Mouse (Mus musculus): Measurements from ENCODE around the gene Eps8l2. TPM values are rescaled to one million over a fixed set of nuclear protein-coding genes. Genes with fewer than 3 reads are reported as not detected.
"Not testable (repeated sequence)": the region's sequence is repeated elsewhere in the genome, so short reads cannot be mapped to it uniquely, and the experiment has no call there.

Eps8l2 gene
- total RNA-seq, 2 experiments from 2014 or later: 2.7 to 3.0 TPM

DNA sequence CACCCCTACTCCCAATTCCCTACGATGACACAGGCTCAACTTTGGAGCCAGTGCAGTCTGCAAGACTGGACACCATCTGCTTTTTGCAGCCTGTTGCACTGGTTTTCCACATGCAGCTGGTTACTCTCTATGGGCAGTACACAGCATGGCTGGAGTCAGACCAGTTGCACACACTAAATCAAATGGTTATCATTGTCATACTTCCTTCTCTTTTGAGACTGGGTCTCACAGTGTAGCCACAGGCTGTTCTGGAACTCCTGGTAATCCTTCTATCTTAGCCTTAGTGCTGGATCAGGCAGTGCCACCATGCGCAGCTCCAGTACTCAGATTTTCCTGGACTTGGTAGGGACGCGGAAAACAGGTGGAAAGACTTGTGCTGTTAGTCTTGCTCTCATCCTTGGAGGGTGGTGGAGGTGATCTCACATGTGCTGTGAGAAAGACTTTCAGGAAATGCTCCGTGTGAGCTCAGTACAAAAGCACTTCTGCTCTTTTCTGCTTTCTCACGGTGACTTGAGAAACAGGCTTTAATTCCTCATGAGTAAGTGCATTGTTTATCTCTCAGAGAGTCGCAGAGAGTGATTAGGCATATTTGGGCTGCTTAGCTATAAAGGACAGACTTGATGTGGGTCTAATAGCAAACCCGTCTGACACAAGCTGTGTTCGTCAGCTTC lies 54.0 kb downstream of the Eps8l2 start:
- intact Hi-C loops (cut with DNase I): no loop called here
- DNase-seq: no peak

DNA sequence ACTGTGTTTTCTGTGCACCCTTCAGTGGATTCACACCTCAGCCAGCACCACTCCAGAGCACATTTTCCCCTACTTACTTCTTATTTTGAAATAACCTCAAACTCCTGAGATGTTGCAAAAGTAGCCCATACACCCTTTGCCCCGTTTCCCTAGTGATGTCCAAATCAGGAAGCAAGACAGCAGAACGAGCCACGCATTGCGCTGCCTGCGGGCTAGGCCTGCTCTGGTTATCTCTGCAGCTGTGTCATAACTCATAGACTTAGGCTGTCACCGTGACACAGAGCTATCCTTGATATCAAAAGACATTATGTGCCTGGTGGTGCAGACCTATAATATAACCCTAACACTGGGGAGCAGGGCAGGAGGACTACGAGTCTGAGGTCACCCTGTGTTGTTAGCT lies 55.5 kb downstream of the Eps8l2 start:
- no peak for DNase-seq
- intact Hi-C loops (cut with DNase I): no loop called here

DNA sequence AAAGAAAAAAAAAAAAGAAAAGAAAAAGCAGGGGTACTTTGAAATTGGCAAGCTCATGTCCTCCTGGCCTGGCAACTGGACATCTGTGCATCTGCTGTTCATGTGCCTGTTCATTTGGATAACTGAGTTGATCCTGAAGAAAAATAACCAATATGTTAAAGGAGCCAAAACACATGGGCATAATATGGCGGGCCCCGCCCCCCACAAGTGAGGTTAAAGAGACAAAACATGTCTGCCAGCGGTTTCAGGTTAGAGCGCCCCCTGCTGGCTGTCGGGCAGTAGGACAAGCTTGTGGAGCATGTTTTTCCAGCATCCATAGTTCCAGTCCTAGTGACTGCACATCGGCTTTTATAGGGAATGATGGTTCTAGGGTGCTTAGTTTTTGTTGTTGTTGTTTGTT lies 56.1 kb downstream of the Eps8l2 start:
- DNase-seq: peak; percentile 68 to 78
- intact Hi-C loops (cut with DNase I): no loop called here

DNA sequence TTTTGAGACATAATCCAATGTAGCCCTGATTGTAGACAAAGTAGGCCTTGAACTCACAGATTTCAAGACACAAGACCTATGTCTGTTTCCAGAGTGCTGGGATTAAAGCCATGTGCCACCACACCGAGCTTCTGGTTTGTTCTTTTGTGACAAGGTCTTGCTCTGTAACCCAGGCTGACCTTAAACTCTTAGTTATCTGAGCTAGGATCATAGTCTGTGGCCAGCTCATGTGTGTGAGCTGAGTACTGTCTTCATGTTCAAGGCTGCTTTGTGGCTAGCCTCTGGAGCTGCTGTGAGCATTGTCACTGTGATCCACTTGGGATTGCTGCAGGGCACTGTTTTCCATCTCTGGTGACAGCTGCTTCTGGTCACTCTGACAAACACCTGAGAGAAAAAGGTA lies 56.7 kb downstream of the Eps8l2 start:
- intact Hi-C loops (cut with DNase I): no loop called here
- no peak for DNase-seq

DNA sequence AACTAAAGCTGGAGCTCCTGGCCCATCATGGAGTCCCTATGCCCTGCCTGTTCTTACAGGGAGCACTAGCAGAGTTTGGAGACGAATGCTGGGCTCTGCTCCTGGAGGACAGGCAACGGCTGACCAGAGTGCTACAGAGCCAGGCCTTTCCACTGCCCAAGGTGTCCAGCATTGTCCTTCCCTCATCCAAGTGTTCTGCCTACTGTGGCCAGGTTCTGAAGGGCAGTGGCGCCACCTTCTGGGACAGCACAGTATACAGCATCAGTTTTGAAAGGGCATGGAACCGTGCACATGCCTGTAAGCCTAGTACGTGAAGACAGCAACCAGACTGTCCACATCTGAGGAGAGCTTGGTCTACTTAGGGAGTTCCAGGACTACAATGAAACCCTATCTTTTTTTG lies 64.6 kb downstream of the Eps8l2 start:
- intact Hi-C loops (cut with DNase I): no loop called here
- peak; percentile 62 to 73 for DNase-seq

DNA sequence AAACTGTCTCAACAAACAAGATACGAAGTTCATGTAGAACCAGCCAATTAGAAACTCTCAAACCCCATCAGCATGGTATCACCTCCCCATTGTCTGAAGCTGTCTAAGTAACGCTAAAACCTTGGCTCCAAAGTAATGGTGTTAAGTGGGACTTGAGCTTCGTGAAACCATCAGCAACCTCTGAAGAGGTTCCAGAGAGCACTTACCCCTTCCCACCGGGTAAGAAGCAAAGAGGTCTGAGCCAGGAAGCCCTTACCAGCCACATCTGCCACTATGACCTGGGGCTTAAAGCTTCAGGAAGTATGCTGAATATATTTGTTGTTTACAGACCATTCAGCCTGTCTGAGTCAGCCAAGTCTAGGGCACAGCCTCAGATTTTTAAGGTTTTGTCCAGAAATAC lies 66.8 kb downstream of the Eps8l2 start:
- no peak for DNase-seq
- intact Hi-C loops (cut with DNase I): no loop called here

DNA sequence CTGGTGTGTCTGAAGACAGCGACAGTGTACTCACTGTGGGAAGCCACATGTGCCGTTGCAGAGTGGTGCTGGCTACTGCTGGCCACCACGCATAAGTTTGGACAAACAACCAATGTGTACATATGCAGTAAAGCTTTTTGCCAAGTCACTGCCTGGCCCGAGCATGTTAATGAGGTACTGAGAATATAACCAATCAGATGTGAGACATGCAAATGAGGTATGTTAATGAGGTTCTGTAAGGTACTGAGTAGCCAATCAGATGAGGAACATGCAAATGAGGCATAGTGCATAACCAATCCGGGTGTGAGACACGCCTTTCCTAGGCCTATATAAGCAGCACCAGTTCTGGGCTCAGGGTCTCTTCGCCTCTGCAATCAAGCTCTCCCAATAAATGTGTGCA lies 69.0 kb downstream of the Eps8l2 start:
- DNase-seq: not testable (repeated sequence)
- intact Hi-C loops (cut with DNase I): loop anchor here (2.0 kb wide), 1 partner anchor 117 kb away; no protein-coding TSS in a partner anchor

DNA sequence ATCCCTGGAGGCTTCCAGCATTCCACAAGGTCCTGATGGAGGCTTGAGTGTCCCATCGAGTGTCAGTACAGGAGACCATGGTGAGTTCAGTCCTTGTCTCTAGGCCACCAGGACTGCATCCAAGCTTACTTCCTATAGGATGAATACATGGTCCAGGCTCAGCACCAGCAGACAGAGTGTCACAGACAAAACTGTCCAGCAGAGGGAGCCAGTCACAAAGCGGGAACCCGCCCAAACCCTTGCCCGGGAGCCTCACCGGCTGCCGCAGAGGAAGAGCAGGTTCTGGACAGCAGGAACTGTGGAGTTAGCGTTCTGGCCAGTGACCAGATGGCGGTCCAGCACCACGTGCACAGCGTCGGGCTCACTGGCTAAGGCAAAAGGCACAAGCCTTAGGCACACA lies 70.2 kb downstream of the Eps8l2 start:
- peak; percentile 87 to 93 for DNase-seq
- intact Hi-C loops (cut with DNase I): loop anchor here (1.0 to 2.0 kb wide), 2 partner anchors 28 to 116 kb away; partner anchors contain the start of gene Slc25a22

DNA sequence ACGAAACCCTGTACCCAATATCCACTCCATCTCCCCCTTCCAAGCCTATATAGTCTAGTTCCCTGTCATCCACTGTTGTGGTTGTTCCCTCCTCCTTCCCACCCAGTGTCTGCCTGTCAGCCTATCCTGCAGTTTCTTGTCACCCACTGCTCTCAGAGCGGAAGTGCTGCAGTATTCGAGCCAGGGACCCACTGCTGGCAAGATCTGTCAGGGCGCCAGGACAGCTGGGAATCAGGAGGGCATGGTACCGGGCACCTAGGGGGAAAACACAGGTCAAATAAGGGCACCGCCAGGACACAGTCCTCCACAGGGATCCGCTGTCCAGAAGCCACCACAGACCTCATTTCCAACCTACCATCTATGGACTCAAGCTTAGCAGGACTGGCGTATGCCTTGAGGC lies 72.0 kb downstream of the Eps8l2 start:
- DNase-seq: no peak
- intact Hi-C loops (cut with DNase I): loop anchor here (5.0 kb wide), 1 partner anchor 47 kb away; the partner anchor contains the start of gene Pnpla2

DNA sequence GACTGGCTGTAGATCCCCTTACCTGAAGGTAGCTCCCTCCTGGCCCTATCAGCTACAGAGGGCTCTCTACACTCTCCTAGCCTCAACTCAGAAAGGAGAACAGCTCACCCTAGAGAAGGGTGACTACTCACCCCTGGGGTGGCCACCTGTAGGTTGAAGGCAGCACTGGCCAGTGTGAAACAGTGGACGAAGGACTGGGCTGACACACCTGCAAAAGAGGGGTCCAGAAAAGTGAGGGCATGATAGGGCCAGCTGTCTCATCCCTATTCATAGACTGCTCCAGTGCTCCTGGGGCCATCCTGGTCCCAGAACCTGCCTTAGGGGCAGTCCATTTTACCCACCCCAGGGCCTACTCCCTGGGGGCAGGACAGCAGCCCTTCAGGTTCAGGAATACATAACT lies 73.0 kb downstream of the Eps8l2 start:
- intact Hi-C loops (cut with DNase I): loop anchor here (5.0 kb wide), 1 partner anchor 46 kb away; the partner anchor contains the start of gene Pnpla2
- DNase-seq: no peak

Other genes with a start within 250 kb of the Eps8l2 start
- gene Sigirr, start 238.3 kb upstream of the Eps8l2 start, total RNA-seq (2021): 1 to 10 TPM; 8.0 to 8.1 TPM
- under 1 TPM; 0.10 to 0.29 TPM for gene Ano9, start 221.1 kb upstream of the Eps8l2 start, total RNA-seq (2021)
- gene Ptdss2, start 216.5 kb upstream of the Eps8l2 start, total RNA-seq (2021): 10 to 100 TPM; 35.9 to 38.7 TPM
- 10 to 100 TPM; 60.8 to 70.2 TPM for gene Rnh1, start 166.0 kb upstream of the Eps8l2 start, total RNA-seq (2021)
- 100 to 1,000 TPM; 101 to 104 TPM for gene Hras, start 144.9 kb upstream of the Eps8l2 start, total RNA-seq (2021)
- 1 to 10 TPM; 2.6 to 3.6 TPM for gene Lrrc56, start 144.7 kb upstream of the Eps8l2 start, total RNA-seq (2021)
- gene Lmntd2, start 124.8 kb upstream of the Eps8l2 start, total RNA-seq (2021): not detected
- 1 to 10 TPM; 1.2 to 1.5 TPM for gene Rassf7, start 123.0 kb upstream of the Eps8l2 start, total RNA-seq (2021)
- gene Phrf1, start 110.1 kb upstream of the Eps8l2 start, total RNA-seq (2021): 10 to 100 TPM; 43.4 to 44.3 TPM
- gene Irf7, start 72.4 kb upstream of the Eps8l2 start, total RNA-seq (2021): 1 to 10 TPM; 1.6 to 1.7 TPM
- not detected for gene Cdhr5, start 62.1 kb upstream of the Eps8l2 start, total RNA-seq (2021)
- gene Sct, start 59.7 kb upstream of the Eps8l2 start, total RNA-seq (2021): not detected
- not detected for gene Drd4, start 46.9 kb upstream of the Eps8l2 start, total RNA-seq (2021)
- 10 to 100 TPM; 20.0 to 22.1 TPM for gene Deaf1, start 11.2 kb upstream of the Eps8l2 start, total RNA-seq (2021)
- gene Tmem80, start 11.1 kb upstream of the Eps8l2 start, total RNA-seq (2021): 10 to 100 TPM; 13.6 to 16.1 TPM
- 100 to 1,000 TPM; 125 to 126 TPM for gene Taldo1, start 53.3 kb downstream of the Eps8l2 start, total RNA-seq (2021)
- gene Gatd1, start 75.3 kb downstream of the Eps8l2 start, total RNA-seq (2021): 10 to 100 TPM; 12.5 to 13.3 TPM
- 1 to 10 TPM; 1.5 to 1.7 TPM for gene Cend1, start 90.6 kb downstream of the Eps8l2 start, total RNA-seq (2021)
- 10 to 100 TPM; 65.5 to 67.6 TPM for gene Slc25a22, start 99.0 kb downstream of the Eps8l2 start, total RNA-seq (2021)
- gene Pidd1, start 105.1 kb downstream of the Eps8l2 start, total RNA-seq (2021): 1 to 10 TPM; 1.1 to 1.2 TPM
- gene Rplp2, start 108.5 kb downstream of the Eps8l2 start, total RNA-seq (2021): 100 to 1,000 TPM; 876 to 946 TPM
- gene Pnpla2, start 116.3 kb downstream of the Eps8l2 start, total RNA-seq (2021): 100 to 1,000 TPM; 351 to 430 TPM
- gene Cracr2b, start 122.2 kb downstream of the Eps8l2 start, total RNA-seq (2021): 10 to 100 TPM; 25.2 to 27.9 TPM
- gene Cd151, start 128.5 kb downstream of the Eps8l2 start, total RNA-seq (2021): 100 to 1,000 TPM; 258 to 268 TPM
- 10 to 100 TPM; 69.8 to 71.4 TPM for gene Polr2l, start 136.3 kb downstream of the Eps8l2 start, total RNA-seq (2021)
- gene Tspan4, start 136.4 kb downstream of the Eps8l2 start, total RNA-seq (2021): 10 to 100 TPM; 24.0 to 31.2 TPM
- gene Chid1, start 201.0 kb downstream of the Eps8l2 start, total RNA-seq (2021): 10 to 100 TPM; 42.6 to 42.8 TPM
- 10 to 100 TPM; 51.4 to 52.2 TPM for gene Ap2a2, start 223.3 kb downstream of the Eps8l2 start, total RNA-seq (2021)

Measured in heart, postnatal 14 days (tissue).